Mouse (Mus musculus): ENCODE measurements at regions not wholly inside any gene's neighbourhood (a gene's known extent, or its start where the extent isn't known, plus 50 kb on each side); places are given as distances from the start of the nearest gene placed in this dataset.
A peak's percentile ranks its signal among the peaks of the same experiment; 100 is the strongest.
"Not testable (repeated sequence)": the region's sequence is repeated elsewhere in the genome, so short reads cannot be mapped to it uniquely, and the experiment has no call there.

DNA sequence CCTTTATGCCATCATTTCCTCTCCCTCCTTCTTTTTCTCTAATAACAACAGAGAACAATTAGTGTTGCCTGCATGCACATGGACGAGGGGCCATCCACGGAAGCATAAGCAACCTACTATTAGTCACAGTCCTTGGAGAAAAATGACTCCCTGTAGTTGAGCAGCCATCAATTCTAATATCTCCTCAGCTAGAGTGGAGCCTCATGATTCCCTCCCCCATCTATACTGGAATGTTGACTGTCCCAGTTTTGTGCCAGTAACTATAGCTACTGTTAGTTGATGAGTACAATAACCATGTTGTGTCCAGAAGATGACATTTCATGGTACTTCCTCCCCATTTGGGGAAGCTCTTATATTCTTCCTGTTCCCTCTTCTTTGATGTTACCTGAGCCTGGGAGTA lies 64.3 kb upstream of the Rtn4 start:
- DNase-seq: no peak

DNA sequence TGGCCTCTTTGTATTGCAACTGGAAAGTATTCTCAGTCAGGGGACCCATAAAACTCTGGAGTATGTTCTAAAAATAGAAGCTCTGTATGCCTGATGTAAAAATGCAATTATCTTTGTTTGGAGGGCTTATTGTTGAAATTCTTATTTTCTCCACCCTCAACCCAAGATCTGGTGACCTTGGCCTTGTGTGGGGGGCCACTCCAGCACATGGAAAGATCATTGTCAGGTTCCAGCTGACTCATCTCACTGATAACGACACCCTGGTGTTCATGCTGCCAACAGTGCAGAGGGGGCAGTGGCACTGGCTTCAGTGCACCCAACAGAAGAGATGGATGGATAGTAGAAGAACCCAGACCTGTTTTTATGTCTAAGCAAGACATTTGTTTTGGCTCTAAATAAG lies 60.3 kb upstream of the Rtn4 start:
- no peak for DNase-seq

DNA sequence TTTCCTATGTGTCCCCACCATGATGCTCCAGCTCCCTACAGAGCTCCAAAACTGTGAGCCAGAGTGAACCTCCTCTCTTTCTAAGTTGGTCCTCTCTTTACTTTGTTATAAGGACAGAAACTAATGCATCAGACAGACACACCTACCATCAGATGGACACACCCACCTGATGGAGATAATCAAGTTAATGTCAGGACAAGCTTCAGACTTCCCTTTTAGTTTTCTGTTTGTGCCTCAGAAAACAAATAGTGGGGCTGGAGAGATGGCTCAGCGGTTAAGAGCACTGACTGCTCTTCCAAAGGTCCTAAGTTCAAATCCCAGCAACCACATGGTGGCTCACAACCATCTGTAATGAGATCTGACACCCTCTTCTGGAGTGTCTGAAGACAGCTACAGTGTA lies 59.5 kb upstream of the Rtn4 start:
- not testable (repeated sequence) for DNase-seq

GRCm38 (mm10) chr11:29636759-29637200 lies 56.0 kb upstream of the Rtn4 start:
- peak; percentile 8 for DNase-seq

- no peak for DNase-seq
These were observed 54.6 kb upstream of the Rtn4 start for GRCm38 (mm10) chr11:29638093-29638669.

GRCm38 (mm10) chr11:29638861-29639260 lies 53.9 kb upstream of the Rtn4 start:
- no peak for DNase-seq
